Mouse (Mus musculus) myocyte (in vitro differentiated cells): Measurements from ENCODE around the gene Mrpl16.

Source experiments
- MAX ChIP-seq: IDR thresholded peaks from one replicate; pipeline ENCODE4 v1.6.1; 2011; ENCODE audit warnings: low read depth, mild to moderate bottlenecking, control low read depth
- POLR2A ChIP-seq: IDR thresholded peaks from one replicate; pipeline ENCODE4 v1.6.1; 2011; ENCODE audit warnings: low read depth, mild to moderate bottlenecking, control low read depth, moderate library complexity; ENCODE audit not compliant: insufficient read length
- TCF3 ChIP-seq: IDR thresholded peaks from one replicate; pipeline ENCODE4 v1.6.1; 2011; ENCODE audit warnings: low read depth, control low read depth; ENCODE audit not compliant: insufficient read length
- USF1 ChIP-seq: IDR thresholded peaks from one replicate; pipeline ENCODE4 v1.6.1; 2011; ENCODE audit warnings: low read depth, mild to moderate bottlenecking, control low read depth, moderate library complexity

- TF ChIP-seq MAX: no peak
- no peak for TF ChIP-seq POLR2A
- no peak for TF ChIP-seq USF1
- no peak for TF ChIP-seq TCF3
Measured at GRCm38 (mm10) chr19:11807251-11807650, 37.1 kb downstream of the Mrpl16 start.
